Mouse (Mus musculus): ENCODE data around the gene Cdh4.
A peak's percentile ranks its signal among the peaks of the same experiment; 100 is the strongest.

DNA sequence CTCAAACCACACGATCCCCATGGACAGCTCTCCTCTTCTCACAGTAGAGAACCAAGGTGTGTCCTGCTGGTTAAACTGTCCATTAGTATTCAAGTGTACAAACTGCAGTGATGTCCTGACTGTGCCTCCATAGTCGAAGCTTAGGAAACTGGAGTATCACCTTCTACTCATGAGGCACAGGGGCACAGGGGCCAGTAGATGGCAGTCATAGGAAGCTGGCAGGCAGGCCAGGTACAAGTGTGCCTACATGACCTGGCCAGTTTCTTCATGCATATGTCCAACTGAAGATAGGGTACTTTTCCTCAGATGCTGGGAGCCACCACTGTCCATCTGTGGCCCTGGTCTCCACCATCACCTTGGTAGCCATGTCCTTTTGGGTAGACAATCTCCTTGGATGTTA, 472.0 kb downstream of the Cdh4 start:
- TF ChIP-seq CTCF (IDR thresholded peaks at IDR 0.05; ENCODE audit: low read depth) (peak; percentile 53), EP300 (IDR thresholded peaks at IDR 0.05; ENCODE audit: low read depth) (no peak)
